Comparison of ENCODE assay signal across 26 mouse cellular contexts in genomic region chr1:178447036-178447435, GRCm38 (mm10).
"Had no signal": no experiment of that assay in that cellular context is flagged by ENCODE, and none has a peak within 500 bp of the region (broad histone marks: within the 10 kb centered on the region; RNA-seq: fewer than 3 reads in every experiment).

No protein-coding gene starts in this region.

- DNase-seq: gastrocnemius, adult 2 months; gastrocnemius, postnatal 10 days; gastrocnemius, postnatal 25 days; heart, adult 18-20 months; heart, postnatal 10 days; heart, postnatal 4 days; kidney, adult 11 months; kidney, adult 2 months; kidney, adult 9 months; kidney, postnatal 14 days; kidney, postnatal 36 days; layer of hippocampus, adult 9-11 months; layer of hippocampus, postnatal 36 days; left cerebral cortex, postnatal 4 days had no signal

- H3K4me2 ChIP-seq: heart, embryonic 12.5 days; hindbrain, embryonic 12.5 days; hindbrain, embryonic 14.5 days; kidney, embryonic 15.5 days; limb, embryonic 13.5 days; limb, embryonic 15.5 days; liver, embryonic 15.5 days had no signal

- H3K36me3 ChIP-seq: heart, embryonic 10.5 days; heart, embryonic 12.5 days; hindbrain, embryonic 10.5 days; hindbrain, embryonic 12.5 days; kidney, embryonic 15.5 days; limb, embryonic 13.5 days; limb, embryonic 15.5 days; liver, embryonic 15.5 days had no signal

- H3K9ac ChIP-seq: heart, embryonic 12.5 days; hindbrain, embryonic 12.5 days; hindbrain, embryonic 14.5 days; kidney, embryonic 15.5 days; limb, embryonic 13.5 days; limb, embryonic 15.5 days; liver, embryonic 15.5 days had no signal

- H3K4me3 ChIP-seq: gastrocnemius, adult 2 months; heart, embryonic 10.5 days; heart, embryonic 12.5 days; hindbrain, embryonic 10.5 days; hindbrain, embryonic 12.5 days; kidney, embryonic 15.5 days; limb, embryonic 13.5 days; limb, embryonic 15.5 days; liver, embryonic 15.5 days had no signal

- H3K27me3 ChIP-seq: heart, embryonic 12.5 days; hindbrain, embryonic 12.5 days; kidney, embryonic 15.5 days; limb, embryonic 13.5 days; limb, embryonic 15.5 days; liver, embryonic 15.5 days had no signal

- H3K9me3 ChIP-seq: heart, embryonic 10.5 days; heart, embryonic 12.5 days; hindbrain, embryonic 10.5 days; hindbrain, embryonic 12.5 days; kidney, embryonic 15.5 days; limb, embryonic 13.5 days; limb, embryonic 15.5 days; liver, embryonic 15.5 days had no signal

- H3K27ac ChIP-seq: gastrocnemius, adult 2 months; heart, embryonic 10.5 days; hindbrain, embryonic 10.5 days; hindbrain, embryonic 12.5 days; hindbrain, embryonic 14.5 days; hindbrain, postnatal 0 days; kidney, embryonic 15.5 days; kidney, postnatal 0 days; limb, embryonic 13.5 days; limb, embryonic 15.5 days; liver, embryonic 15.5 days had no signal

- ATAC-seq: hindbrain, postnatal 0 days; intestine, embryonic 16.5 days had no signal

- H3K4me1 ChIP-seq: hindbrain, embryonic 10.5 days; hindbrain, embryonic 12.5 days; limb, embryonic 13.5 days; limb, embryonic 15.5 days had no signal
